Mouse (Mus musculus): Measurements from ENCODE around the gene Sult1e1. TPM values are rescaled to one million over a fixed set of nuclear protein-coding genes. Genes with fewer than 3 reads are reported as not detected.

Sult1e1 gene
- polyA plus RNA-seq (2015; fragmentation: Nextera tagmentation; extraction: Ambion mirVana), result 0.10 and 0.16 TPM in 2 replicates

- ATAC-seq (ENCODE audit: low FRiP score, low TSS enrichment) (no peak), DNase-seq (ENCODE audit: low spot score) (no peak)
- 62% methylated on average over 5 of the region's 5 CpGs for WGBS
- no peaks in the 10 kb centered on the region for H3K9me3 ChIP-seq (ENCODE audit: control insufficient read depth, low read length)
- H3K27me3 ChIP-seq (ENCODE audit: control insufficient read depth, insufficient read depth, low read length), result no peaks in the 10 kb centered on the region
- H3K36me3 ChIP-seq (ENCODE audit: control insufficient read depth, insufficient read depth, low read length), result no peaks in the 10 kb centered on the region
- H3K27ac ChIP-seq (replicated peaks), result no peak within 1 kb of the TSS
- no peak within 1 kb of the TSS for H3K4me2 ChIP-seq (replicated peaks; ENCODE audit: low read depth)
- H3K4me1 ChIP-seq (replicated peaks; ENCODE audit: control insufficient read depth, insufficient read depth), result no peaks in the 10 kb centered on the region
- no peak within 1 kb of the TSS for H3K9ac ChIP-seq (ENCODE audit: low read length)
- TF ChIP-seq CTCF (IDR thresholded peaks at IDR 0.05; ENCODE audit: low read depth), result no peak
- no peak for TF ChIP-seq EP300 (optimal IDR thresholded peaks at IDR 0.05)
- no peak within 1 kb of the TSS for H3K4me3 ChIP-seq (ENCODE audit: low read depth, low read length)
Measured at GRCm38 (mm10) chr5:87591494-87591893, at the start of gene Sult1e1. TSS of gene Sult1e1 (minus strand) at chr5:87591594.

GRCm38 (mm10) chr5:87622681-87623080 lies 31.3 kb upstream of the Sult1e1 start:
- ATAC-seq (ENCODE audit: low FRiP score, low TSS enrichment) (no peak), DNase-seq (ENCODE audit: low spot score) (no peak)
- no peak overlapping the region for H3K27ac ChIP-seq (replicated peaks)
- no peak overlapping the region for H3K4me2 ChIP-seq (replicated peaks; ENCODE audit: low read depth)
- no peaks in the 10 kb centered on the region for H3K27me3 ChIP-seq (ENCODE audit: control insufficient read depth, insufficient read depth, low read length)
- TF ChIP-seq CTCF (IDR thresholded peaks at IDR 0.05; ENCODE audit: low read depth) (no peak), EP300 (optimal IDR thresholded peaks at IDR 0.05) (no peak)
- H3K4me1 ChIP-seq (replicated peaks; ENCODE audit: control insufficient read depth, insufficient read depth), result no peaks in the 10 kb centered on the region
- no peaks in the 10 kb centered on the region for H3K36me3 ChIP-seq (ENCODE audit: control insufficient read depth, insufficient read depth, low read length)
- H3K4me3 ChIP-seq (ENCODE audit: low read depth, low read length), result no peak overlapping the region
- H3K9ac ChIP-seq (ENCODE audit: low read length), result no peak overlapping the region
- H3K9me3 ChIP-seq (ENCODE audit: control insufficient read depth, low read length), result no peaks in the 10 kb centered on the region

GRCm38 (mm10) chr5:87615128-87615390 lies 23.7 kb upstream of the Sult1e1 start:
- TF ChIP-seq EP300 (optimal IDR thresholded peaks at IDR 0.05), result no peak
- TF ChIP-seq CTCF (IDR thresholded peaks at IDR 0.05; ENCODE audit: low read depth), result no peak
- Histone ChIP-seq H3K4me3 (ENCODE audit: low read depth, low read length) (no peak overlapping the region), H3K4me1 (replicated peaks; ENCODE audit: control insufficient read depth, insufficient read depth) (no peaks in the 10 kb centered on the region), H3K36me3 (ENCODE audit: control insufficient read depth, insufficient read depth, low read length) (no peaks in the 10 kb centered on the region), H3K27me3 (ENCODE audit: control insufficient read depth, insufficient read depth, low read length) (no peaks in the 10 kb centered on the region), H3K9me3 (ENCODE audit: control insufficient read depth, low read length) (no peaks in the 10 kb centered on the region), H3K4me2 (replicated peaks; ENCODE audit: low read depth) (no peak overlapping the region), H3K27ac (replicated peaks) (no peak overlapping the region), H3K9ac (ENCODE audit: low read length) (no peak overlapping the region)
- 96% methylated on average over 2 of the region's 2 CpGs for WGBS
- ATAC-seq (ENCODE audit: low FRiP score, low TSS enrichment) (no peak), DNase-seq (ENCODE audit: low spot score) (no peak)

GRCm38 (mm10) chr5:87614364-87615127 lies 23.2 kb upstream of the Sult1e1 start:
- no peak for ATAC-seq (ENCODE audit: low FRiP score, low TSS enrichment)
- Histone ChIP-seq H3K4me2 (replicated peaks; ENCODE audit: low read depth) (no peak overlapping the region), H3K4me1 (replicated peaks; ENCODE audit: control insufficient read depth, insufficient read depth) (no peaks in the 10 kb centered on the region), H3K27me3 (ENCODE audit: control insufficient read depth, insufficient read depth, low read length) (no peaks in the 10 kb centered on the region), H3K9me3 (ENCODE audit: control insufficient read depth, low read length) (no peaks in the 10 kb centered on the region), H3K9ac (ENCODE audit: low read length) (no peak overlapping the region), H3K4me3 (ENCODE audit: low read depth, low read length) (no peak overlapping the region), H3K36me3 (ENCODE audit: control insufficient read depth, insufficient read depth, low read length) (no peaks in the 10 kb centered on the region), H3K27ac (replicated peaks) (no peak overlapping the region)
- no peak for TF ChIP-seq EP300 (optimal IDR thresholded peaks at IDR 0.05)
- TF ChIP-seq CTCF (IDR thresholded peaks at IDR 0.05; ENCODE audit: low read depth), result no peak
- DNase-seq (ENCODE audit: low spot score), result no peak

GRCm38 (mm10) chr5:87601018-87601417 lies 9.6 kb upstream of the Sult1e1 start:
- Histone ChIP-seq H3K4me3 (ENCODE audit: low read depth, low read length) (no peak overlapping the region), H3K36me3 (ENCODE audit: control insufficient read depth, insufficient read depth, low read length) (no peaks in the 10 kb centered on the region), H3K27ac (replicated peaks) (no peak overlapping the region), H3K27me3 (ENCODE audit: control insufficient read depth, insufficient read depth, low read length) (no peaks in the 10 kb centered on the region), H3K9ac (ENCODE audit: low read length) (no peak overlapping the region), H3K4me2 (replicated peaks; ENCODE audit: low read depth) (no peak overlapping the region), H3K9me3 (ENCODE audit: control insufficient read depth, low read length) (no peaks in the 10 kb centered on the region), H3K4me1 (replicated peaks; ENCODE audit: control insufficient read depth, insufficient read depth) (no peaks in the 10 kb centered on the region)
- WGBS, result 53% methylated on average over 3 of the region's 3 CpGs
- ATAC-seq (ENCODE audit: low FRiP score, low TSS enrichment), result no peak
- TF ChIP-seq EP300 (optimal IDR thresholded peaks at IDR 0.05), result no peak
- TF ChIP-seq CTCF (IDR thresholded peaks at IDR 0.05; ENCODE audit: low read depth), result no peak
- DNase-seq (ENCODE audit: low spot score), result no peak

- no peaks in the 10 kb centered on the region for H3K36me3 ChIP-seq (ENCODE audit: control insufficient read depth, insufficient read depth, low read length)
- no peak overlapping the region for H3K9ac ChIP-seq (ENCODE audit: low read length)
- TF ChIP-seq EP300 (optimal IDR thresholded peaks at IDR 0.05) (no peak), CTCF (IDR thresholded peaks at IDR 0.05; ENCODE audit: low read depth) (no peak)
- H3K27ac ChIP-seq (replicated peaks), result no peak overlapping the region
- no peak overlapping the region for H3K4me2 ChIP-seq (replicated peaks; ENCODE audit: low read depth)
- H3K27me3 ChIP-seq (ENCODE audit: control insufficient read depth, insufficient read depth, low read length), result no peaks in the 10 kb centered on the region
- no peak overlapping the region for H3K4me3 ChIP-seq (ENCODE audit: low read depth, low read length)
- ATAC-seq (ENCODE audit: low FRiP score, low TSS enrichment) (no peak), DNase-seq (ENCODE audit: low spot score) (no peak)
- 59% methylated on average over 2 of the region's 2 CpGs for WGBS
- H3K4me1 ChIP-seq (replicated peaks; ENCODE audit: control insufficient read depth, insufficient read depth), result no peaks in the 10 kb centered on the region
- no peaks in the 10 kb centered on the region for H3K9me3 ChIP-seq (ENCODE audit: control insufficient read depth, low read length)
Measured at GRCm38 (mm10) chr5:87597891-87598290, 6.5 kb upstream of the Sult1e1 start.

All from stomach, postnatal 0 days (tissue).